Mouse (Mus musculus) spleen, adult 2 months (tissue): ENCODE results near the gene Arhgdib.

ENCODE experiments used
- CTCF ChIP-seq: fragments of 200-500 bp; IDR thresholded peaks from 2 replicates; pipeline ENCODE4 v1.5.1; 2011; ENCODE audit warnings: mild to moderate bottlenecking, inconsistent platforms; ENCODE audit not compliant: insufficient read depth, insufficient read length, insufficient replicate concordance; ENCODE audit errors: extremely low read depth
- POLR2A ChIP-seq: fragments of 200-500 bp; IDR thresholded peaks from 2 replicates; pipeline ENCODE4 v1.6.1; 2011; ENCODE audit warnings: low read depth, low read length, inconsistent platforms

DNA sequence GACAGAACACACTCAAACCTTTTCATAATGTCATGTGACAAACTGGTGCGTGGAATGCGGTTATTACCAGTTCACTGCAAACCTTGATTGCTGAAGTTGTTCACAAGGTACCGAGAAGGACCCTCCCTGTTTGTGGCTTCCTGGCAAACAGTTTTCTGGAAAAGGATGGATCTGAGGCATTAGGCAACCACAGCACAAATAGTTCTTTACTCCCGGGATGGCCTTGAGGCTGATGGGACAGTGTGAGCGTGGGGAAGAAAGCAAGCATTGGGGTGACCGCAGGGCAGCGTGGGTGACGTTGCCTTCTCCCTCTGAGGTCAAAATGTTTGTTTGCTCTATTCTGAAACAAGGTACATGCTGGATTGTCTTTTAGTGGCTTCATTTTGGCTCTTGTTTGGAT, 13.0 kb upstream of the Arhgdib start:
- TF ChIP-seq CTCF (no peak), POLR2A (no peak)
